Mouse (Mus musculus) G1E (cell line): ENCODE measurements around the gene A830018L16Rik. TPM values are rescaled to one million over a fixed set of nuclear protein-coding genes. Genes with fewer than 3 reads are reported as not detected.

Experiments used
- ATAC-seq: 2 replicates; pipeline ENCODE4 v1.8.0; 2016; ENCODE audit warnings: mild to moderate bottlenecking; ENCODE audit not compliant: insufficient number of reproducible peaks, poor library complexity, low FRiP score, severe bottlenecking; ENCODE audit errors: extremely low read depth
- DNase-seq: peaks from one replicate; pipeline ENCODE4 v3.0.0; 2012; ENCODE audit warnings: low spot score
- H3K27me3 ChIP-seq: 2 replicates; pipeline ENCODE4 v1.6.1; 2012; ENCODE audit warnings: mild to moderate bottlenecking, low read length, inconsistent platforms; ENCODE audit not compliant: insufficient read depth
- H3K36me3 ChIP-seq: replicated peaks from 2 replicates; pipeline ENCODE3; 2012; ENCODE audit warnings: mild to moderate bottlenecking, inconsistent platforms
- H3K4me1 ChIP-seq: 2 replicates; pipeline ENCODE4 v1.6.1; 2012; ENCODE audit warnings: low read depth, low read length, inconsistent platforms, mixed read lengths; ENCODE audit not compliant: insufficient read depth
- H3K4me3 ChIP-seq: 2 replicates; pipeline ENCODE4 v1.5.1; 2012; ENCODE audit warnings: low read depth, mild to moderate bottlenecking, inconsistent platforms, low read length, moderate library complexity, mixed read lengths
- H3K9me3 ChIP-seq: replicated peaks from 2 replicates; pipeline ENCODE4 v1.6.1; 2012; ENCODE audit warnings: inconsistent platforms
- CTCF ChIP-seq: IDR thresholded peaks from 2 replicates; pipeline ENCODE4 v1.5.1; 2012; ENCODE audit warnings: low read depth, low read length, inconsistent platforms, mixed read lengths
- GATA1 ChIP-seq: IDR thresholded peaks from 2 replicates; pipeline ENCODE4 v1.6.1; 2012; ENCODE audit warnings: borderline replicate concordance, low read length, inconsistent platforms, mixed read lengths
- GATA2 ChIP-seq: IDR thresholded peaks from 2 replicates; pipeline ENCODE4 v1.6.1; 2012; ENCODE audit warnings: low read depth, low read length, inconsistent platforms, borderline replicate concordance
- POLR2AphosphoS5 ChIP-seq: IDR thresholded peaks from 2 replicates; pipeline ENCODE4 v1.6.1; 2012; ENCODE audit warnings: low read depth, low read length, inconsistent platforms; ENCODE audit not compliant: insufficient replicate concordance
- TAL1 ChIP-seq: conservative IDR thresholded peaks from 2 replicates; pipeline ENCODE4 v1.6.1; 2012; ENCODE audit warnings: low read depth, low read length, inconsistent platforms, mixed read lengths
- polyA plus RNA-seq: library from polyadenylated mRNA; stranded (reverse); fragments of >175 nt; gene quantifications from 2 replicates; pipeline ENCODE4 v1.2.3, GENCODE M21; 2012
- total RNA-seq, 2 experiments: library from RNA; stranded (forward) in 1 of 2; stranded (reverse) in 1 of 2; fragments of 200-1000 nt in 1 of 2; fragments of >200 nt in 1 of 2; fragmentation: Nextera tagmentation in 1 of 2; gene quantifications; 2 replicates each; pipeline ENCODE4 v1.2.3; 2014 to 2017

A830018L16Rik gene
- total and polyA plus RNA-seq, 3 experiments = 0.11 TPM; not detected in 2

DNA sequence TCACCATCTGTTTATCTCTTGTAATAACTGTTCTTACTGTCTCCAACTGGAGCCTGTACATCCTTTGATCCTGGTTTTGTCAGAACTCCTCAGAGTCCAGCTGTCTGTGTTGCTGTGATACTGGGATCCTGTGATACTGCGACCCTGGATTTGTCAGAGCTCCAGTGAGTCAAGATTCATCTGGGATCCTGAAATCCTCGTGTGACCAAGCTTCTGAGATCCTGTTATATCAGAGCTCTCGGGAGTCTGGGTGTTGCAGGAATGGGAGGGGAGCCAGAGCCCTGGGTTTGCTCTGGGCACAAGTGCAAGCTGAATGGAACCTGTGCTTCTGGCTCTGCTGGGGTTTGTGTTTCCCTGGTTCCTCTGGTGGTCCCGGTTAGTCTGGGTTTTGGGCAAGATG lies 166.1 kb downstream of the A830018L16Rik start:
- TF ChIP-seq GATA1 (no peak), CTCF (no peak)
- no peaks in the 10 kb centered on the region for H3K4me1 ChIP-seq
- ATAC-seq (no peak), DNase-seq (no peak)
- H3K27me3 ChIP-seq = no peaks in the 10 kb centered on the region
- H3K36me3 ChIP-seq = no peaks in the 10 kb centered on the region
- H3K4me3 ChIP-seq = no peak overlapping the region
- H3K9me3 ChIP-seq = no peaks in the 10 kb centered on the region

DNA sequence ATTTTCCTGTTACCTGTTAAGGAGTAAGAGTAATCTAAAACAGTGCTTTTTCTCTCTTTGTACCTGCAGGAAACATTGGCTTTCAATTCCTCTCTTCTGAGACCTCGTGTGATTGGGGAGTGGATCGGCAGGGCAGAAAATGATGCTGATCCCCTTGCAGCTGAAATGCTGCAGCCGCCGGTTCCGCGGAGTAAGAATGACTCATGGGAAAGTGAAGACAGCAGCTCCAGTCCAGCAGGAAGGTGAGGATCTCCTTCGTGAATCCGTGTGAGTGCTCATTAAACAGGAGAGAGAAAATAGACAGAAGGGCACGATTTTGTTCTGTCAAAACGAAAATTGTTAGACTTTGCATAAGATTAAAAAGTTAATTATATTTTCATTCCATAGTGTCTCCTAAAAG lies 174.4 kb downstream of the A830018L16Rik start:
- ATAC-seq (no peak), DNase-seq (no peak)
- peaks cover 5% of the 10 kb centered on the region; the same call in 1 of the 2 replicates for H3K27me3 ChIP-seq
- H3K4me1 ChIP-seq = no peaks in the 10 kb centered on the region
- TF ChIP-seq TAL1 (no peak), GATA1 (no peak), CTCF (no peak), POLR2AphosphoS5 (no peak), GATA2 (no peak)
- H3K36me3 ChIP-seq = no peaks in the 10 kb centered on the region
- H3K4me3 ChIP-seq = no peak overlapping the region
- H3K9me3 ChIP-seq = no peaks in the 10 kb centered on the region

DNA sequence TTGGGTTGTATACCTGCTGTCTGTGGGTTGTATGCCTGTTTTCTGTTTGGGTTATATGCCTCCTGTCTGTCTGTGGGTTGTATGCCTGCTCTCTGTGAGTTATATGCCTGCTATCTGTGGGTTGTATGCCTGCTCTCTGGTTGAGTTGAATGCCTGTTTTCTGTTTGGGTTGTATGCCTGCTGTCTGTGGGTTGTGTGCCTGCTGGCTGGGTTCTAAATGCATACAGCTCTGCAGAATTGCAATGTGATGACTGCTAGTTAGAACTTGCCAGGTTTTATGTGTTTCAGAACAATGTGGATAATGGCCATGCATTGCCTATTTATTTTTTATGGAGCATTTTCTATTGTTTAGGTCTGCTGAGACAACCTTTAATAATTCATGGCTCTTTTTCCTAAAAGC lies 236.2 kb downstream of the A830018L16Rik start:
- Histone ChIP-seq H3K4me1 (no peaks in the 10 kb centered on the region), H3K4me3 (no peak overlapping the region)
- ATAC-seq = no peak

DNA sequence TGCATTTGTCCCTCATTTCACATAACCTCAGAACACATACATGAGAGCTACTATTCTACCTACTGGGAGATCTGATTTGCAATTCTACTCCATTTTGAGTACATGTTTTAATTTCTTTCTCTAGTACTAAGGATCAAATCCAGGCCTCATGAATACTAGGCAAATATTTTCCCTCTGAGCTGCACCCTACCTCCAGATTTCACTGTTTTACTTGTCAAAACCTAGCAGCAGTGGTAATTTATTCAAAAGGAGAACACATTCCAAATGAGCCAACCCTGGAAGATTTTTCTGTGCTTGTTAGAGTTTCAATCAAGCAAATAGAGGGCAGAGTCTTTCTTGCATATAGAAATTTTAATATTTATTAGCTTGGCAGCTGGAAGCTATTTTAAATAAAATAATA lies 238.9 kb downstream of the A830018L16Rik start:
- H3K9me3 ChIP-seq = no peaks in the 10 kb centered on the region
- no peak overlapping the region for H3K4me3 ChIP-seq
- DNase-seq (no peak), ATAC-seq (no peak)
- no peak for TF ChIP-seq TAL1
- TF ChIP-seq GATA1 = no peak
- no peak for TF ChIP-seq CTCF
- TF ChIP-seq GATA2 = no peak
- TF ChIP-seq POLR2AphosphoS5 = no peak
- H3K4me1 ChIP-seq = no peaks in the 10 kb centered on the region
- no peaks in the 10 kb centered on the region for H3K27me3 ChIP-seq
- no peaks in the 10 kb centered on the region for H3K36me3 ChIP-seq

More for the DNA sequence above, 236.2 kb downstream of the A830018L16Rik start:
- Histone ChIP-seq H3K27me3 (no peaks in the 10 kb centered on the region), H3K9me3 (no peaks in the 10 kb centered on the region), H3K36me3 (no peaks in the 10 kb centered on the region)
- DNase-seq = no peak
- TF ChIP-seq GATA2 = no peak

DNA sequence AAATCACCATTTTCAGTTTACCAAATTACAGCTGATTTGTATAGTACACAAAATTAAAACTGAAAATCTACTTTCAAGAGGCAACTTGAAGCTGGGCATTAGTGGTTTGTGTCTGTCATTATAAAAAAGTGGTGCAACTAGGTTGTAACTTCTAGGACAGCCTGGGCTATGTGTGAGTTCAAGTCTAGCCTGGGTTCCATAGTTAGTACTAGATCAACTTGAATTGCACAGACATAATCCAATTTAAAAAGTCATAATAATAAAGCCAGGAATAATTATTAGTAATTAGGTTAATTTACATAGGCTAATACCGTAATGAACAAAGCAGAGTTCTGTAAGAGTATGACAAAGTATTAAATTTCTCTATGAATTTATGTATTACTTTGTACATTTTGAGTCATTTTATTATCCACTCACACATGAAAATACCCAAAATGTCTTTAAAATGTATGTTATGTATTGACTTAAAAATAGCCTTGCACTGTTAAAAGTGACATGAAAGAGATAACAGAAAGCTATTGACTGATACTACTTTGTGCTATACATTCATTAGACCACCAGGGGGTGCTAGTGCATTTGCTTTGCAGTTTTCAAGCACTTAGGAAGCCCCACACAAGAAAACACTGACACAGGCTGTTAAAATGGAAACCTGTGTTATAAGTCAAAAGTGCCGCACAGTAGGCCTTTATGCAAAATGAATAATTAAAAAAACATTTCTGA lies 243.6 kb downstream of the A830018L16Rik start:
- Histone ChIP-seq H3K4me1 (no peaks in the 10 kb centered on the region), H3K9me3 (no peaks in the 10 kb centered on the region), H3K36me3 (no peaks in the 10 kb centered on the region), H3K4me3 (no peak overlapping the region), H3K27me3 (no peaks in the 10 kb centered on the region)
- TF ChIP-seq GATA2 (no peak), POLR2AphosphoS5 (no peak), GATA1 (no peak), CTCF (peak; percentile 70)
- ATAC-seq = no peak
- peak; percentile 4 for DNase-seq

- no peaks in the 10 kb centered on the region for H3K4me1 ChIP-seq
- DNase-seq = no peak
- no peaks in the 10 kb centered on the region for H3K36me3 ChIP-seq
- ATAC-seq = no peak
- H3K27me3 ChIP-seq = no peaks in the 10 kb centered on the region
- no peak overlapping the region for H3K4me3 ChIP-seq
- TF ChIP-seq POLR2AphosphoS5 = no peak
- TF ChIP-seq TAL1 = no peak
- no peak for TF ChIP-seq CTCF
- no peak for TF ChIP-seq GATA2
- TF ChIP-seq GATA1 = no peak
- H3K9me3 ChIP-seq = no peaks in the 10 kb centered on the region
Measured at GRCm38 (mm10) chr1:11658061-11658625, 244.2 kb downstream of the A830018L16Rik start.

DNA sequence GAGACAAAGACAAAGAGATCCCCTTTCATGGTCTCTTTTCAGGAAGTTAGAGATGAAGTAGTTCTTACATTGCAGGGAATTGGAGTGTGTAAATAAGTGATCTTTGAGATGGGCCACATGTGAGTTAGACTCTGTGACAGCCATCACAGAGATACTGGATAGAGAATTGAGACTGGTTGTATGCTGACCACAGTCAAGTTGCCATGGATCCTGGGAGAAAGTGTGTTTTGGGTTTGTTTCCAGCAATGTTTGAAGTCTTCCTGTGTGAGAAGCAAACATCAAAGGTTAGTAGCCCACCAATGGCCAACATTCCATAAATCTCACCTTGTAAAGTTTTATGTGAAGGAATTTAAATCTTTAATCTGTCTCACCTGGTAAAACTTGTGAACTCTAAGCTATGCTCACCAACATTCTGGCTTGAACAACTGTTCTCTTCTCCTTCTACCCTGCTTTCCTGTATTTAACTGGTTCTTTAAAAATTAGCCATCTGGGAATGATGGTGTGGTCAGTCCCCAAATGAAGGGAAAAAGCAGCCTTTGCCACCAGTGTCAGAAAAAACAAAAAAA lies 330.9 kb downstream of the A830018L16Rik start:
- Histone ChIP-seq H3K4me1 (no peaks in the 10 kb centered on the region), H3K4me3 (no peak overlapping the region), H3K9me3 (no peaks in the 10 kb centered on the region), H3K36me3 (no peaks in the 10 kb centered on the region), H3K27me3 (no peaks in the 10 kb centered on the region)
- TF ChIP-seq GATA1 (no peak), POLR2AphosphoS5 (no peak), TAL1 (no peak), GATA2 (no peak), CTCF (no peak)
- no peak for DNase-seq
- no peak for ATAC-seq
